Mouse (Mus musculus) hematopoietic stem cell, adult 5-6 weeks (primary cell): ENCODE data around the gene Gpc5. TPM values are rescaled to one million over a fixed set of nuclear protein-coding genes. Genes with fewer than 3 reads are reported as not detected.
"Not testable (repeated sequence)": the region's sequence is repeated elsewhere in the genome, so short reads cannot be mapped to it uniquely, and the experiment has no call there.

Source experiments
- ATAC-seq, 2 experiments: fragments of 125-278 bp in 1 of 2; replicated peaks in 1 of 2; 2 replicates each; pipeline ENCODE4 v1.8.0; 2016 to 2017; ENCODE audit warnings: inconsistent platforms in 2 of 2, mild to moderate bottlenecking in 2 of 2, moderate number of reproducible peaks in 2 of 2, low read depth in 1 of 2, moderate TSS enrichment in 1 of 2; ENCODE audit not compliant: low FRiP score in 2 of 2, poor library complexity in 2 of 2, severe bottlenecking in 2 of 2, insufficient read depth in 1 of 2, low TSS enrichment in 1 of 2
- total RNA-seq: library from RNA; stranded (forward); fragments of 172-1452, 232-1000 nt; gene quantifications from 2 replicates; pipeline ENCODE4 v1.2.3, GENCODE M21; 2017

Gene Gpc5
- not detected in 2 replicates for total RNA-seq

GRCm38 (mm10) chr14:115092081-115092480, at the start of gene Gpc5:
Gene Gpc5, plus strand, starts transcription at chr14:115092215.
- peak; percentile 98 for ATAC-seq

GRCm38 (mm10) chr14:115042660-115043059, 49.4 kb upstream of the Gpc5 start:
- ATAC-seq: peak in 1 of 2 experiments; percentile 5; a peak in 1 of 4 replicates

GRCm38 (mm10) chr14:115044016-115044415, 48.0 kb upstream of the Gpc5 start:
- ATAC-seq: no peak

GRCm38 (mm10) chr14:115045712-115046111, 46.3 kb upstream of the Gpc5 start:
- no peak for ATAC-seq

GRCm38 (mm10) chr14:115047316-115047715, 44.7 kb upstream of the Gpc5 start:
- no peak for ATAC-seq

- ATAC-seq: no peak
These were observed 43.8 kb upstream of the Gpc5 start for GRCm38 (mm10) chr14:115047990-115048862.

GRCm38 (mm10) chr14:115048863-115049566, 43.0 kb upstream of the Gpc5 start:
- no peak for ATAC-seq

- ATAC-seq: no peak
These were observed 42.2 kb upstream of the Gpc5 start for GRCm38 (mm10) chr14:115049831-115050230.

GRCm38 (mm10) chr14:115051106-115051760, 40.8 kb upstream of the Gpc5 start:
- no peak for ATAC-seq

- no peak for ATAC-seq
These were observed 39.6 kb upstream of the Gpc5 start for GRCm38 (mm10) chr14:115052371-115052770.

GRCm38 (mm10) chr14:115054252-115054651, 37.8 kb upstream of the Gpc5 start:
- no peak; a peak in 1 of 4 replicates for ATAC-seq

- ATAC-seq: no peak
These were observed 34.5 kb upstream of the Gpc5 start for GRCm38 (mm10) chr14:115057524-115057923.

GRCm38 (mm10) chr14:115066164-115066563, 25.9 kb upstream of the Gpc5 start:
- ATAC-seq: not testable (repeated sequence)

- ATAC-seq: peak; percentile 76 to 88
These were observed 21.5 kb upstream of the Gpc5 start for GRCm38 (mm10) chr14:115070534-115070933.

- ATAC-seq: no peak
These were observed 14.7 kb upstream of the Gpc5 start for GRCm38 (mm10) chr14:115077340-115077739.

- no peak for ATAC-seq
These were observed 14.0 kb upstream of the Gpc5 start for GRCm38 (mm10) chr14:115078064-115078463.

GRCm38 (mm10) chr14:115081728-115082502, 10.1 kb upstream of the Gpc5 start:
- no peak for ATAC-seq
